Mouse (Mus musculus): ENCODE results near the gene Qtrt1.

DNA sequence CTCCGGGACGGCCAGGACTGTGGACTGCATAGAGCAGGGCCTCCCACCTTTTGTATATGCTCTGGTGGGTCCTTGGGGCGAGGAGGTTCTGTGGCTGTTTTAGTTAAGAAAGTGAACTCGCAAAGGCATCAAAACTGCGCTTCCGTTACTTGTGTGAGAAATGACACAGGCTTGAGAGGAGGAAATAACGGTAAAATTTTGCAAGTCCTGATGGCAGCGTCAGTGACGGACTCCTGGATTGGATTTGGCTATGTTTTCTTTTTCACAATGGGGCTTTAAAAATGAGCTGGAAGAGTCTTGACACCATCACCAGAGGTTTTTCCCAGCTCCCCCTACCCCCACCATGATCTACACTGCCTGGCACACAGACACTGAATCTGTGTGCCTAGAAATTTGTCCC lies 10.6 kb upstream of the Qtrt1 start:
- TF ChIP-seq CTCF (IDR thresholded peaks at IDR 0.05; ENCODE audit: low read depth), result no peak
- no peak for TF ChIP-seq EP300 (optimal IDR thresholded peaks at IDR 0.05)

Measured in stomach, postnatal 0 days (tissue).